Mouse (Mus musculus): Measurements from ENCODE around the gene Olfr395. TPM values are rescaled to one million over a fixed set of nuclear protein-coding genes. Genes with fewer than 3 reads are reported as not detected.

Olfr395 gene
- polyA plus RNA-seq (2017; shearing (Covaris generic)) = not detected

DNA sequence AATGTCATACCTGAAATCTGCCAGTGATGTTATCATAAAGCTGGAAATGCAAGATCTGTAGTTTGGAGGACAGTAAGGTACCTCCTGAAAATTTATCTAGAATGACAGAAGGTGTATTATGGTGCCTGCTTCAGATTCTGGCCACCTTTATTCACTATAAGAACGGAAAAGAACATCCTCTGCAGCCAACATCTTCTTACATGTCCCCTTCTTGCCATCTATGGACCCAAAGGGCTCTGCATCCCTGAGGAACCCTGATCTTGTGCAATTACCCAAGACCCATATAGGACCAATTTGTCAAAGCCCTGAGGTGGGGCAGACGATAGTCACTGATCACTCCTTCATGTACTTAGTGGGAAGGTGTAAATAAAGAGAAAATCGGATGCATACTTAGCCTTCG, at the start of gene Olfr395:
TSS of gene Olfr395 (minus strand) at position 101 of the 400 bp plus-strand sequence.

DNA sequence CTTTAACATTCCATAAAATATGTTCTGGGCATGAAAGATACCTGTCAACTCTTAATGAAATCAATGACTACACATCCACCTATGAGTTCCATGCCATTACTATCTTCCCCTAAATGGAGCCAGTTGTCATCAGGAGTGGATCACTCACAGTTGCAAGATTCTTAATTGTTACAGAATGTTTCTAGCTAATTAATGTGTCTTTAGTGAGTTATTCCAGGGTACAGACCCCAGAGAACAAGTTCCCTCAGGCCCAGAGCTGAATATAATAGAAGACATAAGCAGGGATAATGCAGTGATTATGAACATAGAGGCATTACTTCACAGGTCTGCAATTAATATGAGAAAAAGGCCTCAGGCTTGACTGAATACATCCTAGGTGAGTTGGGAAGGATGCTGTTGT, 27.3 kb upstream of the Olfr395 start, which contains the start of gene Olfr23:
TSS of gene Olfr23 (plus strand) at position 301 of the 400 bp plus-strand sequence.

DNA sequence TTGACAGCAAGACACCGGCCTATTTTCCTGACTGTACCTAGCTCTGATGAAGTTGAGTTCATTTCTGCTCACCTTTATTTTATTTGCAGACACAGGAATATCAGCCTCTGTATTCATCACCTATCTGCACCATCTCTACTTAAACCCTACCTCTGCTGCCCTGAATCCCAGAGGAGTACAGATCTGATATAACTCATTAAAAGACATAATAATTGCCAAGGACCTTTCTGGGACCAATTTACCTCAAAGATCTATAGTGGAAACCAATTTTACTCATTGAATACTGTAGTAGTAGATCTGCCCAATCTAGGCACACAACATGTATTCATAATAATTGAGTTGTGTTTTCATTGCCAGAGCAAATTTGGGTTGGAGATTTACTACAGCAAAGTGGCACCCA, 18.4 kb downstream of the Olfr395 start, which contains the start of gene Olfr394:
TSS of gene Olfr394 (minus strand) at position 101 of the 400 bp plus-strand sequence.

Other genes with a start within 250 kb of the Olfr395 start
- not detected for gene Zfp735, start 220.5 kb downstream of the Olfr395 start, polyA plus RNA-seq (2017; shearing (Covaris generic))
- not detected for gene Olfr389, start 128.6 kb downstream of the Olfr395 start, polyA plus RNA-seq (2017; shearing (Covaris generic))
- under 1 TPM in 1 of 2 experiments, not detected in 1; 0.22 TPM for gene Olfr390, start 126.3 kb downstream of the Olfr395 start, polyA plus RNA-seq (2017; shearing (Covaris generic))
- gene Olfr391-ps, start 106.2 kb downstream of the Olfr395 start, polyA plus RNA-seq (2017; shearing (Covaris generic)) = not detected
- under 1 TPM in 1 of 2 experiments, not detected in 1; 0.06 TPM for gene Olfr392, start 92.2 kb downstream of the Olfr395 start, polyA plus RNA-seq (2017; shearing (Covaris generic))
- gene Olfr393, start 57.8 kb downstream of the Olfr395 start, polyA plus RNA-seq (2017; shearing (Covaris generic)) = not detected
- not detected for gene Olfr394, start 18.5 kb downstream of the Olfr395 start, polyA plus RNA-seq (2017; shearing (Covaris generic))
- gene Olfr23, start 27.4 kb upstream of the Olfr395 start, polyA plus RNA-seq (2017; shearing (Covaris generic)) = under 1 TPM in 1 of 2 experiments, not detected in 1; 0.20 TPM
- under 1 TPM in 1 of 2 experiments, not detected in 1; 0.27 TPM for gene Olfr397, start 51.5 kb upstream of the Olfr395 start, polyA plus RNA-seq (2017; shearing (Covaris generic))
- gene Olfr398, start 81.1 kb upstream of the Olfr395 start, polyA plus RNA-seq (2017; shearing (Covaris generic)) = under 1 TPM in 1 of 2 experiments, not detected in 1; 0.04 TPM
- under 1 TPM in 1 of 2 experiments, not detected in 1; 0.44 TPM for gene Olfr139, start 147.3 kb upstream of the Olfr395 start, polyA plus RNA-seq (2017; shearing (Covaris generic))
- not detected for gene Olfr399, start 147.3 kb upstream of the Olfr395 start, polyA plus RNA-seq (2017; shearing (Covaris generic))
- gene Zfp616, start 160.7 kb upstream of the Olfr395 start, polyA plus RNA-seq (2017; shearing (Covaris generic)) = under 1 TPM in 1 of 2 experiments, not detected in 1; 0.08 TPM
- not detected for gene Olfr401, start 204.4 kb upstream of the Olfr395 start, polyA plus RNA-seq (2017; shearing (Covaris generic))
- not detected for gene Olfr402, start 244.2 kb upstream of the Olfr395 start, polyA plus RNA-seq (2017; shearing (Covaris generic))

Measured in activated CD4-positive, CD25-positive, alpha-beta regulatory T cell (primary cell).